Mouse (Mus musculus) small intestine, adult 2 months (tissue): ENCODE results near the gene Btg2.

Experiments
- CTCF ChIP-seq: fragments of 200-500 bp; IDR thresholded peaks from 2 replicates; pipeline ENCODE4 v1.5.1; 2012; ENCODE audit warnings: low read depth, mild to moderate bottlenecking, control low read depth, inconsistent platforms, low read length, moderate library complexity, mixed read lengths; ENCODE audit not compliant: insufficient replicate concordance, insufficient read length; ENCODE audit errors: extremely low read depth
- POLR2A ChIP-seq: fragments of 200-500 bp; IDR thresholded peaks from 2 replicates; pipeline ENCODE4 v1.6.1; 2012; ENCODE audit warnings: low read depth, mild to moderate bottlenecking, control low read depth, inconsistent platforms, low read length, moderate library complexity

- TF ChIP-seq CTCF (no peak), POLR2A (no peak)
Observed at GRCm38 (mm10) chr1:134067143-134067619, 11.7 kb downstream of the Btg2 start.
